Mouse (Mus musculus) kidney, embryonic 14.5 days (tissue): Measurements from ENCODE around the gene Sesn3. TPM values are rescaled to one million over a fixed set of nuclear protein-coding genes. Genes with fewer than 3 reads are reported as not detected.
"Not testable (repeated sequence)": the region's sequence is repeated elsewhere in the genome, so short reads cannot be mapped to it uniquely, and the experiment has no call there.

Source experiments
- ATAC-seq: fragments of 200-750 bp; cut with Nextera tagmentation; 2 replicates; pipeline ENCODE4 v1.8.0; 2017; ENCODE audit warnings: moderate number of reproducible peaks, mild to moderate bottlenecking, moderate TSS enrichment, moderate library complexity; ENCODE audit not compliant: low FRiP score, low TSS enrichment
- H3K27ac ChIP-seq: fragments of 300-500 bp; sonication (generic); 2 replicates; pipeline ENCODE4 v1.5.1; 2014; ENCODE audit warnings: low read depth, mild to moderate bottlenecking, low read length, moderate library complexity, mixed read lengths
- H3K27me3 ChIP-seq: fragments of 300-500 bp; sonication (generic); 2 replicates; pipeline ENCODE4 v1.6.1; 2014; ENCODE audit warnings: mild to moderate bottlenecking, low read length; ENCODE audit not compliant: control insufficient read depth, insufficient read depth
- H3K36me3 ChIP-seq: fragments of 300-500 bp; sonication (generic); 2 replicates; pipeline ENCODE4 v1.6.1; 2014; ENCODE audit warnings: low read length, mixed read lengths; ENCODE audit not compliant: control insufficient read depth, insufficient read depth
- H3K4me1 ChIP-seq: fragments of 300-500 bp; sonication (generic); 2 replicates; pipeline ENCODE4 v1.6.1; 2014; ENCODE audit warnings: low read length, mixed read lengths; ENCODE audit not compliant: control insufficient read depth, insufficient read depth
- H3K4me2 ChIP-seq: fragments of 300-500 bp; sonication (generic); replicated peaks from 2 replicates; pipeline ENCODE4 v1.6.1; 2014; ENCODE audit warnings: low read depth, mild to moderate bottlenecking, low read length
- H3K4me3 ChIP-seq: fragments of 300-500 bp; sonication (generic); 2 replicates; pipeline ENCODE4 v1.5.1; 2014; ENCODE audit warnings: mild to moderate bottlenecking, low read length
- H3K9ac ChIP-seq: fragments of 300-500 bp; sonication (generic); 2 replicates; pipeline ENCODE4 v1.6.1; 2014; ENCODE audit warnings: low read depth, mild to moderate bottlenecking, low read length, moderate library complexity
- H3K9me3 ChIP-seq: fragments of 300-500 bp; sonication (generic); 2 replicates; pipeline ENCODE4 v1.6.1; 2016; ENCODE audit warnings: low read length; ENCODE audit not compliant: control insufficient read depth
- WGBS: fragments of 180-500 bp; shearing (Covaris S2); extraction: QIAGEN DNeasy Blood & Tissue Kit; methylation state at CpG from one replicate; pipeline ENCODE4 v1.1.7; 2014; 5-methylcytosine and 5-hydroxymethylcytosine counted together
- polyA plus RNA-seq: library from polyadenylated mRNA; unstranded; fragments of >200 nt; fragmentation: Nextera tagmentation; extraction: Ambion mirVana; gene quantifications from 2 replicates; pipeline ENCODE4 v1.2.1, GENCODE M21; 2014

The Sesn3 gene
- polyA plus RNA-seq, 1 experiment from 2014 or later = 39.4 TPM

GRCm38 (mm10) chr9:14335829-14336228 is 61.0 kb downstream of the Sesn3 start:
- Histone ChIP-seq H3K27ac (no peak overlapping the region), H3K9ac (no peak overlapping the region), H3K9me3 (no peaks in the 10 kb centered on the region), H3K4me3 (no peak overlapping the region), H3K4me2 (no peak overlapping the region), H3K27me3 (no peaks in the 10 kb centered on the region), H3K4me1 (no peaks in the 10 kb centered on the region), H3K36me3 (peaks cover 8% of the 10 kb centered on the region; the same call in 1 of the 2 replicates)
- WGBS = 88% methylated on average over 4 of the region's 4 CpGs
- ATAC-seq = no peak

GRCm38 (mm10) chr9:14336901-14337300 is 62.0 kb downstream of the Sesn3 start:
- no peaks in the 10 kb centered on the region for H3K9me3 ChIP-seq
- H3K9ac ChIP-seq = no peak overlapping the region
- H3K4me3 ChIP-seq = no peak overlapping the region
- no peak overlapping the region for H3K27ac ChIP-seq
- no peaks in the 10 kb centered on the region for H3K4me1 ChIP-seq
- WGBS = 92% methylated on average over 3 of the region's 3 CpGs
- H3K4me2 ChIP-seq = no peak overlapping the region
- no peak for ATAC-seq
- peaks cover 7% of the 10 kb centered on the region; the same call in 1 of the 2 replicates for H3K36me3 ChIP-seq
- no peaks in the 10 kb centered on the region for H3K27me3 ChIP-seq

GRCm38 (mm10) chr9:14338701-14339100 is 63.8 kb downstream of the Sesn3 start:
- WGBS = 62% methylated on average over 3 of the region's 3 CpGs
- no peak overlapping the region for H3K27ac ChIP-seq
- ATAC-seq = no peak

GRCm38 (mm10) chr9:14342041-14342668 is 67.3 kb downstream of the Sesn3 start:
- H3K4me2 ChIP-seq = no peak overlapping the region
- no peaks in the 10 kb centered on the region for H3K9me3 ChIP-seq
- ATAC-seq = peak; percentile 90
- no peak overlapping the region for H3K27ac ChIP-seq
- no peak overlapping the region for H3K9ac ChIP-seq
- H3K4me3 ChIP-seq = no peak overlapping the region
- H3K36me3 ChIP-seq = no peaks in the 10 kb centered on the region
- H3K27me3 ChIP-seq = no peaks in the 10 kb centered on the region
- H3K4me1 ChIP-seq = no peaks in the 10 kb centered on the region
- WGBS = 57% methylated on average over 4 of the region's 4 CpGs

More at GRCm38 (mm10) chr9:14338701-14339100, 63.8 kb downstream of the Sesn3 start:
- no peak overlapping the region for H3K4me2 ChIP-seq
- H3K9ac ChIP-seq = no peak overlapping the region
- H3K4me3 ChIP-seq = no peak overlapping the region
- H3K9me3 ChIP-seq = no peaks in the 10 kb centered on the region
- H3K27me3 ChIP-seq = no peaks in the 10 kb centered on the region
- no peaks in the 10 kb centered on the region for H3K36me3 ChIP-seq
- no peaks in the 10 kb centered on the region for H3K4me1 ChIP-seq

GRCm38 (mm10) chr9:14345866-14346265 is 71.0 kb downstream of the Sesn3 start:
- ATAC-seq, H3K4me1 ChIP-seq, H3K27me3 ChIP-seq, H3K9me3 ChIP-seq, H3K9ac ChIP-seq, H3K4me3 ChIP-seq, H3K27ac ChIP-seq, H3K4me2 ChIP-seq, H3K36me3 ChIP-seq: not testable (repeated sequence)
- 93% methylated on average over 4 of the region's 4 CpGs for WGBS

- Histone ChIP-seq H3K27me3 (no peaks in the 10 kb centered on the region), H3K27ac (no peak overlapping the region), H3K4me2 (no peak overlapping the region), H3K36me3 (no peaks in the 10 kb centered on the region), H3K9me3 (no peaks in the 10 kb centered on the region), H3K9ac (no peak overlapping the region), H3K4me3 (no peak overlapping the region), H3K4me1 (no peaks in the 10 kb centered on the region)
- ATAC-seq = no peak
- 61% methylated on average over 4 of the region's 4 CpGs for WGBS
Measured at GRCm38 (mm10) chr9:14348416-14348815, 73.5 kb downstream of the Sesn3 start.

GRCm38 (mm10) chr9:14349380-14349779 is 74.5 kb downstream of the Sesn3 start:
- Histone ChIP-seq H3K9ac (no peak overlapping the region), H3K27me3 (no peaks in the 10 kb centered on the region), H3K9me3 (no peaks in the 10 kb centered on the region), H3K4me2 (no peak overlapping the region), H3K4me3 (no peak overlapping the region), H3K4me1 (no peaks in the 10 kb centered on the region), H3K36me3 (no peaks in the 10 kb centered on the region), H3K27ac (no peak overlapping the region)
- 86% methylated on average over 5 of the region's 5 CpGs for WGBS
- ATAC-seq = no peak

GRCm38 (mm10) chr9:14350787-14351186 is 75.9 kb downstream of the Sesn3 start:
- ATAC-seq = no peak
- Histone ChIP-seq H3K9me3 (no peaks in the 10 kb centered on the region), H3K4me1 (no peaks in the 10 kb centered on the region), H3K36me3 (no peaks in the 10 kb centered on the region), H3K27me3 (no peaks in the 10 kb centered on the region), H3K27ac (no peak overlapping the region), H3K9ac (no peak overlapping the region), H3K4me2 (no peak overlapping the region), H3K4me3 (no peak overlapping the region)
- WGBS = 78% methylated on average over 2 of the region's 2 CpGs

- no peaks in the 10 kb centered on the region for H3K27me3 ChIP-seq
- H3K9me3 ChIP-seq = no peaks in the 10 kb centered on the region
- 82% methylated on average over 1 of the region's 1 CpGs for WGBS
- H3K36me3 ChIP-seq = 0 out of 2 replicates have a peak, but pooled peaks cover 3% of the 10 kb centered on the region
- no peak overlapping the region for H3K9ac ChIP-seq
- no peaks in the 10 kb centered on the region for H3K4me1 ChIP-seq
- no peak overlapping the region for H3K4me2 ChIP-seq
- H3K4me3 ChIP-seq = no peak overlapping the region
- ATAC-seq = no peak
- no peak overlapping the region for H3K27ac ChIP-seq
Measured at GRCm38 (mm10) chr9:14352337-14352736, 77.5 kb downstream of the Sesn3 start.
